Mouse (Mus musculus): Measurements from ENCODE around the gene Smpd1. TPM values are rescaled to one million over a fixed set of nuclear protein-coding genes. Genes with fewer than 3 reads are reported as not detected.
A peak's percentile ranks its signal among the peaks of the same experiment; 100 is the strongest.

Gene Smpd1
- polyA plus RNA-seq, 1 experiment: 28.0 TPM

DNA sequence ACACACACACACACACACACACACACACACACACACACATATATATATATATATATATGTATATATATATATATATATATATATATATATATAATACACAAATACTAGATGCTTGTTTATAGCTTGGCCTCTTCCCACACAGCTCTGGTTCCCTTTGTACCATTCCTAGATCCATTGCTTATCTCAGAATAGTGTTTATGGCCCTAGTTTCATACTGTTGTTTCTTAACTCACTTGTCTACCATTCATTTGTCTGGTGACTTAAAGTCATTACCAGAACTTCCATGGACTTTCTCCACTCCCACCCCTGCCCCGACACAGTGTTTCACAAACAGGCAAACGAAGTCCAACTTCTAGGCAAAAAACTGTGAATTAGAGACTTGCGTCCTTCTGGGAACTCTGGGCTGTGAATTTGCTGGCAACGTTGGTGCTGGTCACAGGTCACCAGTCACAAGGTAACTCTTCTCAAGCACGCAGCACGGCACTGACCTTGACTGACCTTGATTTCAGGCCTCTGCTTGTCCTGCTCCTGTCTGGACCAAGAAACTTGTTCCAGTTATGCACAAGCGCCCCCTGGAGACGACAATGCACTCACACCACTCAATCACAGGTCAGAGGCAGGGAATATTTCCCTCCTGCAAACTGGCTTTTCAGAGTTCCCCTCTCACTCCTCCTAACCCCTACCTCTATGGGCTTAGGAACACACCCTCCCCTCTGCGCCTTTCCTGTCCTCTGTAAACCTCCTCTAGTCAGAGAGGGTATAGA is 48.9 kb downstream of the Smpd1 start:
- H3K4me1 ChIP-seq (ENCODE audit: control insufficient read depth, insufficient read depth, low read length): peaks cover 5% of the 10 kb centered on the region; the same call in 1 of the 2 replicates
- H3K27ac ChIP-seq (ENCODE audit: insufficient read depth, low read depth, low read length): no peak overlapping the region
- no peak overlapping the region for H3K4me3 ChIP-seq (ENCODE audit: insufficient read depth, low read length)
- TF ChIP-seq CTCF (IDR thresholded peaks at IDR 0.05; ENCODE audit: low read depth, low read length) (peak; percentile 73), POLR2A (IDR thresholded peaks at IDR 0.05; ENCODE audit: borderline replicate concordance, low read depth, low read length) (no peak)

Other genes with a start within 250 kb of the Smpd1 start
- gene Olfr689, start 243.2 kb upstream of the Smpd1 start, polyA plus RNA-seq (2012; ENCODE audit: insufficient read depth, insufficient read length, missing spikeins): not detected in 2 replicates
- gene Olfr690, start 220.3 kb upstream of the Smpd1 start, polyA plus RNA-seq (2012; ENCODE audit: insufficient read depth, insufficient read length, missing spikeins): not detected in 2 replicates
- not detected in 2 replicates for gene Olfr691, start 212.1 kb upstream of the Smpd1 start, polyA plus RNA-seq (2012; ENCODE audit: insufficient read depth, insufficient read length, missing spikeins)
- not detected in 2 replicates for gene Olfr692, start 186.1 kb upstream of the Smpd1 start, polyA plus RNA-seq (2012; ENCODE audit: insufficient read depth, insufficient read length, missing spikeins)
- gene Gm5901, start 179.3 kb upstream of the Smpd1 start, polyA plus RNA-seq (2012; ENCODE audit: insufficient read depth, insufficient read length, missing spikeins): not detected in 2 replicates
- 29.1 and 39.3 TPM in 2 replicates for gene Fam160a2, start 154.3 kb upstream of the Smpd1 start, polyA plus RNA-seq (2012; ENCODE audit: insufficient read depth, insufficient read length, missing spikeins)
- gene Cnga4, start 149.8 kb upstream of the Smpd1 start, polyA plus RNA-seq (2012; ENCODE audit: insufficient read depth, insufficient read length, missing spikeins): not detected in 2 replicates
- gene Cckbr, start 128.6 kb upstream of the Smpd1 start, polyA plus RNA-seq (2012; ENCODE audit: insufficient read depth, insufficient read length, missing spikeins): not detected in 2 replicates
- 0.34 and 1.1 TPM in 2 replicates for gene Cavin3, start 72.1 kb upstream of the Smpd1 start, polyA plus RNA-seq (2012; ENCODE audit: insufficient read depth, insufficient read length, missing spikeins)
- gene Apbb1, start 27.3 kb downstream of the Smpd1 start, polyA plus RNA-seq (2012; ENCODE audit: insufficient read depth, insufficient read length, missing spikeins): 0.52 and 1.1 TPM in 2 replicates
- gene Hpx, start 45.8 kb downstream of the Smpd1 start, polyA plus RNA-seq (2012; ENCODE audit: insufficient read depth, insufficient read length, missing spikeins): 0.50 TPM in 1 of 2 replicates, not detected in the other
- 66.8 and 66.9 TPM in 2 replicates for gene Trim3, start 79.2 kb downstream of the Smpd1 start, polyA plus RNA-seq (2012; ENCODE audit: insufficient read depth, insufficient read length, missing spikeins)
- 129 and 148 TPM in 2 replicates for gene Timm10b, start 85.7 kb downstream of the Smpd1 start, polyA plus RNA-seq (2012; ENCODE audit: insufficient read depth, insufficient read length, missing spikeins)
- 31.7 and 36.4 TPM in 2 replicates for gene Arfip2, start 86.1 kb downstream of the Smpd1 start, polyA plus RNA-seq (2012; ENCODE audit: insufficient read depth, insufficient read length, missing spikeins)
- gene Gm45799, start 86.2 kb downstream of the Smpd1 start, polyA plus RNA-seq (2012; ENCODE audit: insufficient read depth, insufficient read length, missing spikeins): 4.4 and 7.0 TPM in 2 replicates
- 3.7 and 5.8 TPM in 2 replicates for gene Dnhd1, start 96.5 kb downstream of the Smpd1 start, polyA plus RNA-seq (2012; ENCODE audit: insufficient read depth, insufficient read length, missing spikeins)
- 206 and 213 TPM in 2 replicates for gene Ilk, start 182.2 kb downstream of the Smpd1 start, polyA plus RNA-seq (2012; ENCODE audit: insufficient read depth, insufficient read length, missing spikeins)
- gene Rrp8, start 183.0 kb downstream of the Smpd1 start, polyA plus RNA-seq (2012; ENCODE audit: insufficient read depth, insufficient read length, missing spikeins): 13.9 and 22.3 TPM in 2 replicates
- 120 and 133 TPM in 2 replicates for gene Taf10, start 190.0 kb downstream of the Smpd1 start, polyA plus RNA-seq (2012; ENCODE audit: insufficient read depth, insufficient read length, missing spikeins)
- gene Tpp1, start 197.9 kb downstream of the Smpd1 start, polyA plus RNA-seq (2012; ENCODE audit: insufficient read depth, insufficient read length, missing spikeins): 257 and 299 TPM in 2 replicates
- gene Dchs1, start 233.3 kb downstream of the Smpd1 start, polyA plus RNA-seq (2012; ENCODE audit: insufficient read depth, insufficient read length, missing spikeins): 0.49 and 1.0 TPM in 2 replicates